Mouse (Mus musculus): ENCODE measurements around the gene Pdcd7. TPM values are rescaled to one million over a fixed set of nuclear protein-coding genes. Genes with fewer than 3 reads are reported as not detected.

Gene Pdcd7
- polyA plus RNA-seq, 1 experiment from 2014 or later: 8.2 TPM

DNA sequence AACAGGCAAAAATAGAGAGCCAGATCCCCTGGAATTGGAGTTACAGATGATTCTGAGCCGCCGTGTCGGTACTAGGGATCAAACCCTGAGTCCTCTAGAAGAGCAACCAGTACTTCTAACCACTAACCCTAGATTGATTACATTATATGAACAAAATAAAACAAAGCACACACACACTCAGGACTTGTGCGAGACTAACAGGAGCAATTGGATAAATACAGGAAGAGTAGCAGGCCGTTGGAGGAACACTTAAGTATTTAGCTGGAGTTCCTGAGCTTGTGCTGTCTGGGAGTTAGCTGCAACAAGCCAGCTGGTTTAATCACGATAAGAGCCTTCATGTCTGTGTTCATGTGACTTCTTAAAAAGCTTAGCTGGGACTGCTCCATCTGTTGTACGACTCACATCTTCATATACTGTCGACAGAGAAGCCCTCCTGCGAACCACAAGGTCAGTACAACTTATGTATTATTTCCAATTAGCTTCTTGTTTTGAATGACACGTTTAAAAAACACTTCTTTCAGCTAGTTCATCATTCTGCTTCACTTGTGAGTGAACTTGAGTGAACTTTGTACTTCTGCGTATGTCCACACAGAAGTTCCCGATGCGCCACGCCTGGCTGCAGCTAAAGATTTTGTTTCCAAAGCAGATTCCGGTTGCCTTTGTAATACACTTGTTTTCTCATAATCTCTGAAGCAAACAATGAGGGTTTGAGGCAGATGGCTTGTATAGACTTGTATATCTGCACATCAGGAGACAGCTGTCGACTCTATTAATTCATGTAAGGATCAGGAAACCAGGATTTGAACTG, 14.9 kb downstream of the Pdcd7 start, which contains the start of gene Ubap1l:
Gene Ubap1l (plus strand): TSS at position 401 of the 808 bp plus-strand sequence.
- Histone ChIP-seq H3K9ac (no peak within 1 kb of the TSS), H3K27ac (no peak within 1 kb of the TSS), H3K4me2 (no peak within 1 kb of the TSS), H3K9me3 (no peaks in the 10 kb centered on the region), H3K4me3 (no peak within 1 kb of the TSS), H3K4me1 (replicated peaks) (no peaks in the 10 kb centered on the region), H3K27me3 (no peaks in the 10 kb centered on the region), H3K36me3 (peaks cover 79% of the 10 kb centered on the region)
- no peak for ATAC-seq (ENCODE audit: low FRiP score)
- WGBS: 92% methylated on average over 16 of the region's 16 CpGs

DNA sequence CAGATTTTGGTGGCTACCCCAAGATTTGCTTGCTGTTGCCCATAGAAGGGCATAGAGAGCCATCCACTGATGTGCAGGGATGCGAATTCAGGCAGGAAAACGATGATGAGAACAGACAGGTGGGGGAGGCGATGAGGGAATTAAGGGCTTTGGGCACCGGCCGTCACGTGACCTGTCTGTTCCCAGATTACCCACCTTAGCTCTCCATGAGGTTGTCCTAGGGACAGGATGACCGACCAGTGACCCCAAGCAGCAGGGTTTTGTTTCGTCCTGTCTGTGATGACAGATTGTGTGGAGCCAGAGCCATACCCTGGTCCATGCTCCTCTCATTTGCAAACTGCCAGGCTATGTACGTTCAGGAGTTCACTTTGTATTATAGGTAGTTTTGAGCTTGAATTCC, 17.8 kb downstream of the Pdcd7 start:
- Histone ChIP-seq H3K27me3 (no peaks in the 10 kb centered on the region), H3K27ac (no peak overlapping the region), H3K9ac (no peak overlapping the region), H3K9me3 (no peaks in the 10 kb centered on the region), H3K4me2 (no peak overlapping the region), H3K4me3 (no peak overlapping the region), H3K4me1 (replicated peaks) (no peaks in the 10 kb centered on the region), H3K36me3 (peaks cover 52% of the 10 kb centered on the region)
- 52% methylated on average over 9 of the region's 9 CpGs for WGBS
- ATAC-seq (ENCODE audit: low FRiP score): no peak

DNA sequence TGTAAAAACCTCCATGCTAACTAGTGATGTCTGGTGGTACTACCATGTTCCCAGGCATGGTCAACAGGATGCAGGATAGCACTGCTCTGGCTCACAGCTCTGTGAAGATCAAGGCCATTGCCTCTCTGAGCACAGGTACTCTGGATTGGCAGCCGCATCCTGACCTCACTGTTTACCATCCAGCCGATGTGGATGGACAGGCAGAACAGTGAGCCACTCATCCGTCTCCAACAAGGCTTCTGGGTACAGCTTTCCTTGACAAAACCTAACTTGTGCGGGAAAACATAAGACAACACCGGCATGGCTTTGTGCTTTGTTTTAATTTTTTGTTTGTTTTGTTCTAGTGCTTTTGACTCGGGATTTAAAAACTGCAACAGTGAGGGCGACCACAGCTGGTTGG, 19.8 kb downstream of the Pdcd7 start:
- Histone ChIP-seq H3K9me3 (no peaks in the 10 kb centered on the region), H3K4me2 (no peak overlapping the region), H3K36me3 (peaks cover 39% of the 10 kb centered on the region), H3K27me3 (no peaks in the 10 kb centered on the region), H3K9ac (no peak overlapping the region), H3K4me1 (replicated peaks) (no peaks in the 10 kb centered on the region), H3K27ac (no peak overlapping the region), H3K4me3 (no peak overlapping the region)
- 95% methylated on average over 7 of the region's 7 CpGs for WGBS
- no peak for ATAC-seq (ENCODE audit: low FRiP score)

DNA sequence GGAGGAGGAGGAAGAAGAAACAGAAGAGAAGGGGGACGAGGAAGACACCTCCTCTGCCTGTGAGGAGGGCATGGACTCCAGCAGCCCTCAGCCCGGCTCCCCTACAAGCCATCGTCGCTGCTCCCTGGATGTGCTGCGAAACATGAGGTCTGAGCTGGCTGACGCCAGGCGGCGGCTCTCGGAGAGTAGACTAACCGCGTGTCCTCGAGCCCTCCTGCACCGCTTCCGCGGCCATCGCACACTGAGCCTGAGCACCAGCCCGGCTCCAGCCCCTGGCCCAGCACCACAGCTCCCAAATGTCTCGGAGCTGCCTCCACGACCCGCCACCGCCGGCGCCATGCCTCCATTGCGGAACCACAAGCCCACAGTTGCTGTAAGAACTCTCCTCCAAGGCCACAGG, 25.9 kb downstream of the Pdcd7 start:
- ATAC-seq (ENCODE audit: low FRiP score): no peak
- Histone ChIP-seq H3K27me3 (no peaks in the 10 kb centered on the region), H3K4me3 (no peak overlapping the region), H3K27ac (no peak overlapping the region), H3K9me3 (no peaks in the 10 kb centered on the region), H3K36me3 (peaks cover 45% of the 10 kb centered on the region), H3K4me1 (replicated peaks) (no peaks in the 10 kb centered on the region), H3K4me2 (no peak overlapping the region), H3K9ac (no peak overlapping the region)
- 79% methylated on average over 24 of the region's 24 CpGs for WGBS

DNA sequence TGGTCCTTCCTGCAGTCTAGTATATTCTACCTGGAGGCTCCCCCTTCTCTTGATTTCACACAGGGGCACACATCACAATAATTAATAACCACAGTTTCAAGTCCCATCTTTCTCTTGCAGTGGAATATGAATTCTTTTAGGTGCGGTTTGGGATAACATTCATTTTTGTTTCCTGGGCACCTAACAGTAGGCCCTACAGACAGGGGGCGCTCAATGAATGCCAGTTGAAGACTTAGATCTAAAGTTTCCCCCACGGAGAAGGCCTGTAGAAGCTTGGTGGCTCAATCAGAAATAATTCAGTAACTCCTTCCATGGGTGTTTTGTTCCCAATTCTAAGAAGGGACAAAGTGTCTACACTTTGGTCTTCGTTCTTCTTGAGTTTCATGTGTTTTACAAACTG, 26.5 kb downstream of the Pdcd7 start:
- peaks cover 51% of the 10 kb centered on the region for H3K36me3 ChIP-seq
- no peak for ATAC-seq (ENCODE audit: low FRiP score)

DNA sequence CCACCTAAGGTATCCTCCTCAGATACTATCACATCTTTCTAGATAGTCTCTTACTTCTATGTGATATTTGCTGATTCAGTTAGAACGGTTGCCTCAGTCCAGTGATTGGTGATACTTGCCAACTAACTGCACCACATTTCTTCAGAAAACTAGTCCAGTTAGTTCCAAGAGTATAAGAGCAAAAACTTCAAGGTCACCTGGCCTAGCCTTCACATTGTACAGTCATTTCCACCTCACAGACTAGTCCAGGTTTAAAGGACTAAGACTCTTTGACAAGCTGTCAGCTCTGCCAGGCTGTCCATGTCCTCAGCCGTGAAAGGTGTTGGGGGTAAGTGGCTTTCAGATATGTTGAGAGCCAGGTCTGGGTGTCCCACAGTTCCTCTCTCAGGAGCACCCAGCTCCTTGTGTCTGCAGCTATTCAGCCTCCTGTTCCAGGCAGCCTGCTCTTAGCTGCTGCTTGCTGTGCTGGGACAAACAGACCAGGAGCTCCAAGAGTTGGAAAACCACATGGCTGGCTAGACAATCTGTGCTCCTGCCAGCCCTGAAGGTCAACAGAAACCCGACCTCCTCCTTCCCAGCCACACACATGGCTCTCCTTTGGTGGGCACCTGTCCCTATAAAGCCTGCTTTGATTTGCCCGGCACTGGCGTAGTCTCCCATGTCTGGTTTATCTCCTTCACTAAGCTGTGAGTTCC, 28.7 kb downstream of the Pdcd7 start:
- Histone ChIP-seq H3K27me3 (no peaks in the 10 kb centered on the region), H3K9ac (no peak overlapping the region), H3K27ac (no peak overlapping the region), H3K36me3 (peaks cover 61% of the 10 kb centered on the region), H3K4me2 (no peak overlapping the region), H3K4me3 (no peak overlapping the region), H3K9me3 (no peaks in the 10 kb centered on the region), H3K4me1 (replicated peaks) (no peaks in the 10 kb centered on the region)
- WGBS: 83% methylated on average over 5 of the region's 5 CpGs
- no peak for ATAC-seq (ENCODE audit: low FRiP score)

More for the DNA sequence above, 26.5 kb downstream of the Pdcd7 start:
- WGBS: 80% methylated on average over 4 of the region's 4 CpGs
- Histone ChIP-seq H3K4me3 (no peak overlapping the region), H3K27ac (no peak overlapping the region), H3K27me3 (no peaks in the 10 kb centered on the region), H3K4me1 (replicated peaks) (no peaks in the 10 kb centered on the region), H3K9me3 (no peaks in the 10 kb centered on the region), H3K9ac (no peak overlapping the region), H3K4me2 (no peak overlapping the region)

DNA sequence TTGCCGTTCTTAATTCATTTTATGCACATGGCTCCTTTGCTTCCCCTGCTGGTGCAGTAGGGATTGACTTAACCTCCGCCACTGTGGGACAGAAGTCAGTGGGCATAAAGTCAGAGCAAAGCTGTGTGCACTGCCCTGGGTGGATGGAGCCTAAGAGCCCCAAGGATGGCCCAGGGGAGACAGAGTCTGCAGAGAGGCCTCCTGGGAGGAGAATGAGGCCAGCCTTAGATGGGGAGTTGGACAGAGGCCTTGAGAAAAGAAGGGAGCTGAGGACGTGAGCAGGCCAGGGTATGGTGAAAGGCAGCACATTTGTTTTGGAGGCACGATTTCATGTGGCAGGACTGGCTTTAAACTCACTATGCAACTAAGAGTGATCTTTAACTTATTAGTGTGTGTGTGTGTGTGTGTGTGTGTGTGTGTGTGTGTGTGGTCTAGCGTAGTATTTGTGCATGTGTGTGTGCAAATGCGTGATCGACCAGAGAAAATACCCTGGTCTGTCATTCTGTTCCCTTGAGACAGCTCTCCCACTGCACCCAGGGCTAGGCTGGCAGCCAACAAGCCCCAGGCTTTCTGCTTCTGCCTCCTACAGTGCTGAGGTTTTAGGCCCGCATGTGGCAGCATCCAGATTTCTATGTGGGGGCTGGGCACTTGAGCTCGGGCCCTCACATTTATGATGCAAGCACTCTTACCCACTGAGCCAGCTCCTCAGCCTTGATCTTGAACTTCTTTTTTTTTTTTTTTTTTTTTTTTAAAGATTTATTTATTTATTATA, 29.4 kb downstream of the Pdcd7 start:
- H3K4me3 ChIP-seq: no peak overlapping the region
- H3K27me3 ChIP-seq: no peaks in the 10 kb centered on the region
- 78% methylated on average over 9 of the region's 9 CpGs for WGBS
- no peak for ATAC-seq (ENCODE audit: low FRiP score)
- no peak overlapping the region for H3K4me2 ChIP-seq
- H3K27ac ChIP-seq: no peak overlapping the region
- H3K9me3 ChIP-seq: no peaks in the 10 kb centered on the region
- no peaks in the 10 kb centered on the region for H3K4me1 ChIP-seq (replicated peaks)
- H3K36me3 ChIP-seq: peaks cover 61% of the 10 kb centered on the region
- no peak overlapping the region for H3K9ac ChIP-seq

DNA sequence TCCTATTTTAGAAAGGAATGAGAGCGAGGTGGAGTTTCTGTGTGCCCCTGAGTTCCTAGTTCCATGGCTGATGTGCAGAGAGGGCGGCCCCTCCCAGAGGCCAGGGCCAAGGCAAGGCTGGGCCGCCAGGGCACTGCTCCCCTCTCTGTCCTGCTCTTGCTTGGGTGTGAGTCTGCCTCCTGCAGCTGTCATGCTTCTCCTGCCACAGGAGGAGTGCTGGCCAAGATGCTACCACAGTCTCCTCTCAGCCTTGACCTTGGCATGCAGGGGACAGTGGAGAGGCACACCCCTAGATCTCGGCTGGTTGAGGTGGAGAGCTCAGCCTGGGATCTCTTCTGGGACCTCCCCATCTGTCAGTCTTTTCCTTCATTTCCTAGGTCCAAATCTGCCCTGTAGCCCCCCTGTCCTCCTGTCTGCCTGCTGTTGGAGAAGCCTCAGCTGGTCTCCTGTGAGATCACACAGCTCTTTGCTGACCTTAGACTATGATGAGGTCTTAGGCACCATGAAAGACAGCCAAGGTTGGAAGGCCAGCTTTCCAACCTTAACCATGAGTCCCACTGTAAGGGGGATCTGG, 35.2 kb downstream of the Pdcd7 start:
- no peak for ATAC-seq (ENCODE audit: low FRiP score)
- 77% methylated on average over 4 of the region's 4 CpGs for WGBS

DNA sequence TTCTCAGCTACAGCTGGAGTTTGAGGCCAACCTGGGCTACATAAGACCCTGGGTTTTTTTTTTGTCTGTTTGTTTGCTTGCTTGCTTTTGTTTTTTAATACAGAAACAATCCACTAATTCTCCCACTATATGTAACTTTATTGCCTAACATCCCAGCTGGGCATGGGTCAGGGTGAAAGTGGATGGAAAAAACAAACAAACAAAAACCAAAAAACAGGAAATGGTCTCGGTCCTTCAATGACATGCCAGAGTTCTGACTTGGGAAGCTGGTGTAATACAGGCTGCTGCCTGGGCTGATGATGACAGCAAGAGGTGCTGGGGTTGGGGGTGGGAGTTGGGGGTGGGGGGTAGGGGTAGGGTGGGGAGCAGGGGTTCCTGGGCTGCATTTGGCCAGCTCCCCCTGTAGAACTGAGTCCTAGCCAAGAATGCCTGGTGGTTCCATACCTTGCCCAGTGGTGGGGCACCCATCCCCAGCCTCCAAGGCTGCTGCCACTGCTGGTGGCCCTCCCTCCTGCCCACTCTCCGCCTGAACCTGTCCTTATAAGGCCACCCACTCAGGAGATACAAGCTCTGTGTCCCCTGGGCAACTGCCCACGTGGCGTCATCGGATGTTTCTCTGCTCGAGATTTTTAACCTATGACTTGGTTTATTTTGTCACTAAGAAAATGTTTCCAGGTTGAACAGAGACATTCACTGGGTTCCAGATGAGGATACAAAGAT, 36.3 kb downstream of the Pdcd7 start:
- no peak for ATAC-seq (ENCODE audit: low FRiP score)
- peaks cover 18% of the 10 kb centered on the region for H3K36me3 ChIP-seq
- WGBS: 78% methylated on average over 6 of the region's 6 CpGs
- no peaks in the 10 kb centered on the region for H3K27me3 ChIP-seq
- H3K9me3 ChIP-seq: no peaks in the 10 kb centered on the region
- no peak overlapping the region for H3K4me3 ChIP-seq
- H3K9ac ChIP-seq: no peak overlapping the region
- H3K4me2 ChIP-seq: no peak overlapping the region
- no peak overlapping the region for H3K27ac ChIP-seq
- peaks cover 8% of the 10 kb centered on the region for H3K4me1 ChIP-seq (replicated peaks)

More for the DNA sequence above, 35.2 kb downstream of the Pdcd7 start:
- no peak overlapping the region for H3K27ac ChIP-seq
- no peak overlapping the region for H3K9ac ChIP-seq
- H3K4me3 ChIP-seq: no peak overlapping the region
- peaks cover 29% of the 10 kb centered on the region for H3K36me3 ChIP-seq
- no peaks in the 10 kb centered on the region for H3K27me3 ChIP-seq
- no peaks in the 10 kb centered on the region for H3K9me3 ChIP-seq
- H3K4me1 ChIP-seq (replicated peaks): peaks cover under 1% of the 10 kb centered on the region
- no peak overlapping the region for H3K4me2 ChIP-seq

DNA sequence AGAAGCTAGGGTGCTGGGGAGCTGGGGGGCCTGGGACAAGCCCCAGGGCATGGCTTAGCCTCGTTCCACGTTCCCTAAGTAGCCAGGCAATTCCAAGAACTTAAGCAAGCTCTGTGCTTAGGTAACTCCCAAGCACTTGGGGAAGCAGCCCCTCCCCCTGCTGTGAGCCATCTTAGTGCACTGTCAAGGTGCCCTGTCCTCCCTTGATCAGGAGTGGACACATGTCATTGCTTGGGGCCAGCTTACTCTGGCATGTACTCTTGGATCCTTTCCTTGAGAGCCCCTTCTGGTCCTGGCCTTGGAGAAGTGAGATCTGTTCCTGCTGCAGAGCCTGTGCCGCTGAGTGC, 36.8 kb downstream of the Pdcd7 start:
- 66% methylated on average over 3 of the region's 3 CpGs for WGBS
- Histone ChIP-seq H3K4me2 (no peak overlapping the region), H3K36me3 (peaks cover 13% of the 10 kb centered on the region), H3K27ac (no peak overlapping the region; the same call in 1 of the 2 replicates), H3K4me3 (no peak overlapping the region), H3K4me1 (replicated peaks) (peaks cover 8% of the 10 kb centered on the region), H3K9me3 (no peaks in the 10 kb centered on the region), H3K9ac (no peak overlapping the region), H3K27me3 (no peaks in the 10 kb centered on the region)
- no peak for ATAC-seq (ENCODE audit: low FRiP score)

DNA sequence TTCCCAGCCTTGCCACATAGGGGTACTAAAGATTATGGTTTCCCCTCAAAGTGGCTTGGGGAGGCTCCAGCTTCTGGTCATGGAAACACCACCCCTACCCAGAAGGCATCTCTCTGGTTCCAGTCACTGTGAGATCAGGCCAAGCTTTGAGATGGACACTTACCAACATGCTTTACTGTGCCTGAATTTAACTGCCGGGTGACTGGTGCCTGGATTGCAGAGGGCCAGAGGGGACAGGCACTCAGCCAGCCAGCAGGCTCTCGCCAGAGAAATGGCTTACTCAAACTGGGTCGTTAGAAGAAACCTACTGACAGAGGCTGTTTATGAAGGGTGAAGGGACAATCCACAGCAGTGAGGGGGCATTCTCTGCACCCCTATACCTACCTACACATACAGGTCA, 38.4 kb downstream of the Pdcd7 start:
- Histone ChIP-seq H3K9me3 (no peaks in the 10 kb centered on the region), H3K27ac (no peak overlapping the region), H3K4me3 (no peak overlapping the region), H3K4me1 (replicated peaks) (peaks cover 8% of the 10 kb centered on the region), H3K9ac (no peak overlapping the region), H3K27me3 (peaks cover 10% of the 10 kb centered on the region), H3K4me2 (no peak overlapping the region), H3K36me3 (peaks cover 3% of the 10 kb centered on the region; the same call in 1 of the 2 replicates)
- ATAC-seq (ENCODE audit: low FRiP score): no peak
- 72% methylated on average over 3 of the region's 3 CpGs for WGBS

Data from hindbrain, embryonic 13.5 days (tissue).